Mouse (Mus musculus) ES-E14 (cell line): ENCODE data around the gene Fbxl19. TPM values are rescaled to one million over a fixed set of nuclear protein-coding genes. Genes with fewer than 3 reads are reported as not detected.

Experiments
- DNase-seq: peaks from one replicate; pipeline ENCODE4 v3.0.0-alpha.2; 2013; ENCODE audit warnings: low read depth, low spot score
- H3K27ac ChIP-seq: 2 replicates; pipeline ENCODE4 v1.5.1; 2012; ENCODE audit warnings: low read depth, mild to moderate bottlenecking, low read length, moderate library complexity, mixed read lengths; ENCODE audit not compliant: poor library complexity, insufficient read depth, severe bottlenecking
- H3K36me3 ChIP-seq: 2 replicates; pipeline ENCODE4 v1.6.1; 2012; ENCODE audit warnings: mild to moderate bottlenecking, low read length, moderate library complexity, mixed read lengths; ENCODE audit not compliant: control insufficient read depth, poor library complexity, insufficient read depth, severe bottlenecking
- H3K4me1 ChIP-seq, 2 experiments: fragments of 150-350 bp in 1 of 2; sonication (generic) in 1 of 2; 2 replicates each; pipeline ENCODE4 v1.6.1; 2012; ENCODE audit warnings: low read length in 2 of 2, mild to moderate bottlenecking in 1 of 2, mixed read lengths in 1 of 2; ENCODE audit not compliant: control insufficient read depth in 2 of 2, insufficient read depth in 2 of 2, poor library complexity in 1 of 2
- H3K4me3 ChIP-seq, 2 experiments: fragments of 150-350 bp in 1 of 2; sonication (generic) in 1 of 2; 2 replicates each; pipeline ENCODE4 v1.5.1; 2012; ENCODE audit warnings: low read length in 2 of 2, low read depth in 1 of 2, mild to moderate bottlenecking in 1 of 2, mixed read lengths in 1 of 2; ENCODE audit not compliant: insufficient read depth in 1 of 2, poor library complexity in 1 of 2, severe bottlenecking in 1 of 2
- H3K9ac ChIP-seq: 2 replicates; pipeline ENCODE4 v1.6.1; 2012; ENCODE audit warnings: low read depth, mild to moderate bottlenecking, low read length, mixed read lengths; ENCODE audit not compliant: poor library complexity, insufficient read depth, severe bottlenecking
- H3K9me3 ChIP-seq: fragments of 150-350 bp; sonication (generic); 2 replicates; pipeline ENCODE4 v1.6.1; 2012; ENCODE audit warnings: low read depth, mild to moderate bottlenecking, low read length; ENCODE audit not compliant: control insufficient read depth, insufficient read depth
- CHD2 ChIP-seq: IDR thresholded peaks from 2 replicates; pipeline ENCODE4 v1.6.1; 2014; ENCODE audit warnings: mild to moderate bottlenecking, low read depth, low read length, inconsistent platforms
- HCFC1 ChIP-seq: IDR thresholded peaks from 2 replicates; pipeline ENCODE4 v1.6.1; 2012; ENCODE audit warnings: low read length, inconsistent platforms, borderline replicate concordance; ENCODE audit not compliant: insufficient read depth
- MAFK ChIP-seq: IDR thresholded peaks from 2 replicates; pipeline ENCODE4 v1.6.1; 2014; ENCODE audit warnings: mild to moderate bottlenecking, low read depth, low read length, inconsistent platforms; ENCODE audit not compliant: insufficient read depth
- ZC3H11A ChIP-seq: IDR thresholded peaks from 2 replicates; pipeline ENCODE4 v1.6.1; 2012; ENCODE audit warnings: low read depth, mild to moderate bottlenecking, inconsistent platforms, low read length, borderline replicate concordance
- ZNF384 ChIP-seq: IDR thresholded peaks from 2 replicates; pipeline ENCODE4 v1.6.1; 2012; ENCODE audit warnings: low read depth, low read length, inconsistent platforms
- in situ Hi-C, 2 experiments: fragments of 600-800 bp; cut with MboI; formaldehyde crosslinking; loops; one replicate each; pipeline ENCODE4 v1.15.1; 2025; ENCODE audit warnings: low sequenced_read_pairs in 2 of 2, inconsistent platforms in 1 of 2; ENCODE audit not compliant: unreplicated experiment in 2 of 2
- total RNA-seq: library from RNA; depleted of rRNA; stranded (reverse); fragments of 300-350 nt; gene quantifications from 2 replicates; pipeline ENCODE4 v1.2.3, GENCODE M21; 2012

The Fbxl19 gene
- total RNA-seq, 1 experiment, result 86.9 TPM

- H3K27ac ChIP-seq, result peak within 1 kb of the TSS; percentile 94
- in situ Hi-C loops, result no loop called here
- H3K9me3 ChIP-seq, result no peaks in the 10 kb centered on the region
- peak within 1 kb of the TSS; percentile 84 to 98 for H3K4me3 ChIP-seq
- peaks cover 0 to 3% of the 10 kb centered on the region in 2 experiments; a peak in 2 of 4 replicates for H3K4me1 ChIP-seq
- TF ChIP-seq HCFC1 (no peak), ZNF384 (peak; percentile 56; the same call in 1 of the 2 replicates), CHD2 (no peak), ZC3H11A (peak; percentile 96), MAFK (0 out of 2 replicates have a peak, but pooled peaks have one; percentile 18)
- peaks cover 19% of the 10 kb centered on the region for H3K36me3 ChIP-seq
- peak; percentile 79 for DNase-seq
- peak within 1 kb of the TSS; percentile 97 for H3K9ac ChIP-seq
Measured at GRCm38 (mm10) chr7:127776426-127776825, 32.1 kb downstream of the Fbxl19 start, which contains the start of gene Setd1a. TSS of gene Setd1a (plus strand) at chr7:127776670.

DNA sequence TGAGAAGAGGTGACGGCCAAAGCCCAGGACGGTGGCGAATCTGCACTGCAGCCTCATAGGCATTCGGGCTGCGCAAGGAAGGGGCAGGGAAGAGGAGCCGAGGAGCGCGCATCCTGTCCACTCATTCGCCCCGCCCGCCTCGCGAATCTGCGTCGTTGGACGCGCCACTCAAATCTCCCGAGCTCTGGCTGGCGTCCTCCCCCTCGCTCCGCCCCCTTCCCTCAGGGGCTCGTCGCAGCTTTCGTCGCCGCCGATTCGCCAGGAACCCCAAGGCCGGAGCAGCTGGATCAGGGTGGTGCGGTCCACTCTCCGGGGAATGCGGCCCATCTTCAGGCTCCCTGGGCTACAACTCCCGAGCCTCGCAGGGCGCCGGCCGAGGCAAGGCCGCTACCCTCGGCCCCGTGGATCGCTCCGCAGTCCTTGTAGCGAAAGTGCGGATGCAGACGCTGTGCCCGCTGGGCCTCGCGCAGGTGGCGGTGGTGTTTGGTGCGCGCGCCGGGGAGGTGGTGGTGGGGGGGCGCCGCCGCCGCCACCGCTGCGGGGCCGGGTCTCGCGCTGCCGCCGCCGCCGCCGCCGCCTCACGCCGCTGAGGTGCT, 32.6 kb downstream of the Fbxl19 start:
- TF ChIP-seq HCFC1 (peak; percentile 70), MAFK (no peak), ZNF384 (no peak), ZC3H11A (peak; percentile 100), CHD2 (peak; percentile 30; the same call in 1 of the 2 replicates)
- in situ Hi-C loops, result no loop called here
- Histone ChIP-seq H3K36me3 (peaks cover 19% of the 10 kb centered on the region), H3K4me3 (peak overlapping the region; percentile 84 to 98), H3K9me3 (no peaks in the 10 kb centered on the region), H3K4me1 (peaks cover 0 to 3% of the 10 kb centered on the region in 2 experiments; a peak in 2 of 4 replicates), H3K27ac (peak overlapping the region; percentile 94), H3K9ac (peak overlapping the region; percentile 97)
- peak; percentile 93 for DNase-seq

DNA sequence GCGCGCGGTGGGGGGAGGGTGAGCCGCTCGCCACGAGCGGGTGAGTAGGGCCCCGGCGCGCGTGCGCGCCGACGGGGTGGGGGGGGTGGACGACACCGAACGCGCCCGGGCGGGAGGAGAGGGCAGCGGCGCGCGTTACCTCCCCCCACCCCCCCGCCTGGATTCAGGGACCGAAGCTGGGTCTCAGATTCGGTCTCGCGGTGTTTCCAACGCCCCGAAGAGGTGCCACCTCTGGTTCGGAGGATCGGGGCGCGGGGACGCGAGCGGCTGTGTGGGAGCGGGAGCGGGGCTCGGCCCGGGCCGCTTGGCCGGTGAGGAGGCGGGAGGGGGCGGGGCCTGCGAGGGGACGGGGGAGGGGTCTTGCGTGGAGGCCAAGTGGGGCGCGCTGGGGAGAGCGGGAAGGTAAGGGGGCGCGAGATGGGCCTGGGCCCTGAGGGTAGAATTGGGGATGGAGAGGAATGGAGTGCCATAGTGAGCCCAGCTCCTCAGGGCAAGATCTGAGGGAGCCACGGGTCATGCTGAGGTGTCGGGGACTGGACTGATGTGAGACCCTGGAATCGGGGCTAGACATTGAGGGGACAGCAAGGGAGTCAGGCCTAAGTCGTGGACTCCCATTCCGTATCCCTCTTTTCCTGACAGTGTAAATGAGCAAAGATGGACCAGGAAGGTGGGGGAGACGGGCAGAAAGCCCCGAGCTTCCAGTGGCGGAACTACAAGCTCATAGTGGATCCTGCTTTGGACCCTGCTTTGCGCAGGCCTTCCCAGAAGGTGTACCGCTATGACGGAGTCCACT, 33.3 kb downstream of the Fbxl19 start:
- Histone ChIP-seq H3K4me1 (peaks cover 0 to 3% of the 10 kb centered on the region in 2 experiments; a peak in 2 of 4 replicates), H3K9ac (peak overlapping the region; percentile 97), H3K27ac (peak overlapping the region; percentile 94), H3K9me3 (no peaks in the 10 kb centered on the region), H3K4me3 (peak overlapping the region; percentile 84 to 98), H3K36me3 (peaks cover 25% of the 10 kb centered on the region)
- in situ Hi-C loops, result no loop called here
- no peak for DNase-seq
- TF ChIP-seq ZC3H11A (no peak), HCFC1 (no peak), CHD2 (no peak), ZNF384 (no peak)

- Histone ChIP-seq H3K27ac (no peak overlapping the region), H3K36me3 (peaks cover 25% of the 10 kb centered on the region), H3K4me3 (peak overlapping the region; percentile 84 to 98), H3K4me1 (peaks cover 0 to 3% of the 10 kb centered on the region in 2 experiments; a peak in 2 of 4 replicates), H3K9ac (peak overlapping the region; percentile 97), H3K9me3 (no peaks in the 10 kb centered on the region)
- no peak for DNase-seq
- in situ Hi-C loops, result no loop called here
- TF ChIP-seq HCFC1 (no peak), CHD2 (no peak), MAFK (no peak), ZNF384 (no peak), ZC3H11A (no peak)
Measured at GRCm38 (mm10) chr7:127778350-127778749, 34.0 kb downstream of the Fbxl19 start.
